Mouse (Mus musculus) kidney, postnatal 10 days (tissue): ENCODE data around the gene Cldn15.
A peak's percentile ranks its signal among the peaks of the same experiment; 100 is the strongest.

Experiments used
- DNase-seq: peaks from one replicate; pipeline ENCODE4 v3.0.0; 2021; ENCODE audit warnings: mixed read lengths

Gene Cldn15

DNA sequence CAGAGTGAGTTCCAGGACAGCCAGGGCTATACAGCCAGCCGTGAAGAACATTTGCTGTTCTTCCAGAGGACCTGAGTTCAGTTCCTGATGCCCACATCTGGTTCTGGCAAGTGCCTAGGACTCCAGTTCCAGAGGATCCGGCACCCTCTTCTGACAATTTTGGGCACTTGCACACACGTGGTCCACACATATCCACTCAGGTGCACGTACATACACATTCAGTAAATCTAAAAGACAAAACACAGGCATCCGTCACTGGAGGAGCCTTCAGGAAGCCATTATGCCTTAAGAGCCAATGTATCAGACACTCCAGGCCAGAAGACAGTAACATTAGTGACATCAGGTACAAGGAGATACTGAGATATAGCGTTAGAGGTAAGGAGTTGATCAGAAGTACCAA is 15.9 kb upstream of the Cldn15 start:
- no peak for DNase-seq

- no peak for DNase-seq
Observed at GRCm38 (mm10) chr5:136952153-136952552, 14.3 kb upstream of the Cldn15 start.

GRCm38 (mm10) chr5:136953015-136953414 is 13.4 kb upstream of the Cldn15 start, which contains the start of gene Fis1:
Gene Fis1 (plus strand): TSS chr5:136953275.
- DNase-seq, result peak; percentile 99

GRCm38 (mm10) chr5:136953440-136953951 is 12.9 kb upstream of the Cldn15 start:
- DNase-seq, result peak; percentile 47

DNA sequence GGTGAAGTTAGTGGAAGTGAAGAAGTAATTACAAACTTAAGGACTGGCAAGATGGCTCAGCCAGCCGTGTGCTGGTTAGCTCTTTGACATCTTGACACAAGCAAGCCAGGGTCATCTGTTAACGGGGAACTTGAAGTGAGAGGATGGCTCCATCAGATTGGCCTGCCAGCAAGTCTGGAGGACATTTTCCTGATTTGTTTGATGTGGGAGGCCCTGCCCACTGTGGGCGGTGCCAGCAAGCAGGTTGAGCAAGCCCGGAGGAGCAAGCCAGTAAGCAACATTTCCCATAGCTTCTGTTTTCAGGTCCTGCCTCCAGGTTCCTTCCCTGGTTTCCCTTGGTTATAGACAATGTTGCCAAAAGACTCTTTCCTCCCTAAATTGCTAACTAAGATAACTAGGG is 10.8 kb upstream of the Cldn15 start:
- no peak for DNase-seq

DNA sequence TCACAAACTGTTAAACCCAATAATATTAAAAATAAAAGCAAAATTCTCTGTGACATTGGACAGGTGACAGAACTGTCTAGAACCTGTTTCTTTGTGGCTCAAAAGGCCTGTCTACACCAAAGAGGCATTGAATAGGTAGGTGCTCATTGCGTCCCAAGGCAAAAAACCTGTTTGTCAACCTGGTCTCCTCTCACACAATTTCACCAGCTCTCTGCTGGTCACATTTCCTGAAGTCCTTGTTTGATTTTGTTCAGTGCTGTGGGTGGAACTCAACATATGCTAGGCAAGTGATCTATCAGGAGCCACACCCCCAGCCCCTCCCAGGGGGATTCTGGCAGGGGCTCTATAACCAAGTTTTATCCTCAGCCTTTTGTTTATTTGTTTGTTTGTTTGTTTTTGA is 9.2 kb upstream of the Cldn15 start:
- no peak for DNase-seq

GRCm38 (mm10) chr5:136958991-136959605 is 7.3 kb upstream of the Cldn15 start:
- DNase-seq, result peak; percentile 69

DNA sequence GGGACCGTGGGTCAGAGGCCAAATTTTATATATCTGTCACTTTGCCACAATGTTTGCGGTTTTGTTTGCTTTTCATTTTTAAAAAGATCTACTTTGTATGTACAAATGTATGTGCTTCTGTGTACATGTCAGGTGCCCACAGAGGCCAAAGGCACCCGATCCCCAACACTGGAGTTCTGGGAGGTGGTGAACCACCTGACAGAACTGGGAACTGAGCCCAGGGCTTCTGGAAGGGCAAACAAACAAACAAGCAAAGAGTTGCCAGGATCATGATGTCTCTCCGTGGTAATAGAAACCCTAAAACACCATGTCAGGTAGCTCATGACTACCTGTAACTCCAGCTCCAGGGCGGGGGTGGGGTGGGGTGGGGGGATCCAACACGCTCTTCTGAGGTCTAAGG is 6.4 kb upstream of the Cldn15 start:
- peak; percentile 52 for DNase-seq

DNA sequence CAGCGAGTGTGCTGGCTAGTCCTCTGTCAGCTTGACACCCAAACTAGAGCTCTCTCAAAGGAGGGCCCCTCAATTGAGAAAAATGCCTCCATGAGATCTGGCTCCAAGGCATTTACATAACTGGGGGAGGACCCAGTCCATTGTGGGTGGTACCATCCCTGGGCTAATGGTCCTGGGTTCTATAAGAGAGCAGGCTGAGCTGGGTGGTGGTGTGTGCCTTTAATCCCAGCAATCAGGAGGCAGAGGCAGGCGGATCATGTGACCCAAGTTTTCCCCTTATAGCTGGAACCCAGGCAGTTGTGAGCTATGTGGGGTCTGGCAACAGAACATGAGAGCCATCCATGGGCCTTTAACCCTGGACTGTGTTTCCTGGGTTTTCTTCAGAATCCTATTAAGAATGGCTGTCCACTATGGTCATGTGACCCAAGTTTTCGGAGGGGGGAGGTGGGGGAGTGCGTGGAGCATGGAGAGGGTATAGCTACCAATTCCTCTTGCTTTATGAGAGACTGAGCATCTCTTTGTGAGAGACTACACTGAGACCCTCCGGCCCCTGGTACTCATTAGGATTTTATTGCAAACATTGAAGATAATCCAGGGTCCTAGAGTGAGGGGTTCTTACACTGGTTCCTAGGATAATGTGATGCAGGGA is 5.0 kb upstream of the Cldn15 start:
- no peak for DNase-seq

- DNase-seq, result peak; percentile 94
Observed at GRCm38 (mm10) chr5:136961983-136962461, 4.4 kb upstream of the Cldn15 start.

- DNase-seq, result peak; percentile 90
Observed at GRCm38 (mm10) chr5:136962501-136962900, 3.9 kb upstream of the Cldn15 start.

DNA sequence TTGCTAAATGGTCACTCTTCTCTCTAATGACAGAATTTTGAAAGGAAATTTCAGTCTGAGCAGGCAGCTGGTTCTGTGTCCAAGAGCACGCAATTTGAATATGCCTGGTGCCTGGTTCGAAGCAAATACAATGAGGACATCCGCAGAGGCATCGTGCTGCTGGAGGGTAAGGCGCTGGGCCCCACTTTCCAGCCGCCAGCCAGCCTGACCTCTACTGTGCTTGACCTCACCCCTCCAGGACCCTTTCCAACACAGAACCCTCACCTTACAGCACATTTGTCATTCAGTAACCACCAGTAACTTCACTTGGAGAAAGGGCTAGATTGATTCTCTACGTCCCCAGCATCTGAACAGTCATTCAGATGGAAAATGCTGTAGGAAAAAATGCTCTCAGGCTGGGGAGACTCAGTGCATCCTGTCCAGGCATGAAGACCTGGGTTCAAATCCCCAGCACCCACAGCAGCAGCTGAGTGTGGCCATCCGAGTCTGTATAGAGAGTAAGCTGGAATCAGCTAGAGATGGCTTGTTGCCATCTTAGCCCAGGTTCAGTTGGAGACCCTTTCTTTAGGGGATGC is 3.4 kb upstream of the Cldn15 start:
- DNase-seq, result no peak

- DNase-seq, result peak; percentile 29
Observed at GRCm38 (mm10) chr5:136965210-136965609, 1.2 kb upstream of the Cldn15 start.

DNA sequence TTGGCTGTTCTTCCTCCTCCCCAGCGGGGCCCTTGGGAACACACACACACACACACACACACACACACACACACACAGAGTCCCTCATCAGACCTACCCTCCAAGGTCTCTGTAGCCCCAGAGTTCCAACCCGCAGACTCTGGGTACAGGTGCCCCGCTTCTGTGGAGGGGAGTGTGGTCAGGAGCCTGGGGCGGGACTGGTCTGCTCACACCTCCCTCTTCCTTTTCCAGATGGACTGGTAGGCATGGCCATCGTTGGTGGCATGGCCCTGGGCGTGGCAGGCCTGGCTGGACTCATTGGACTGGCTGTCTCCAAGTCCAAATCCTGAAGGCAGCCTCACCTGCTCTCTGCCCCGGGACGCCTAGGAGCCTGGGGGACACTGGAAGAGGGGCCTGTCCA is 730 bp upstream of the Cldn15 start:
- peak; percentile 46 for DNase-seq

- DNase-seq, result peak; percentile 40
Observed at GRCm38 (mm10) chr5:136966861-136967455, 542 bp downstream of the Cldn15 start.

DNA sequence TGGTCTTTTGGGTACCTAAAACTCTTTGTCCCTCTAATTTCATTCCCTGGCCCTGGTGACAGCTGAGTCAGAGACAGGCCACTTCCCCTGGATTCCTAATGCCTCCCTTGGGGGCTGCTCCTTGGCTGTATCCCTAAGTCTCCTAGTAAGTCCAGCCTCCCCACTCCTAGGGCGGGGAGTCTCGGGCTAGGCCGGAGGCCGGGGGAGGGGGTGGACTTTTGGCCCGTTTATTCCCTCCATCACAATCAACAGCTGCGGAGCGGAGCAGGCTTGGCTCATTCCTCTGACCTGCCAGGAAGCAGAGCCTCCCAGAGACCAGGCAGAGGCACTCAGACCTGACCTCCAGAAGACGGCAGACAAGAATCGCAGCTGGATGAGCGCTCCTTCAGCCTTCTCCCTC is 1.2 kb downstream of the Cldn15 start:
- DNase-seq, result peak; percentile 93

- DNase-seq, result peak; percentile 90
Observed at GRCm38 (mm10) chr5:136970703-136971102, 4.3 kb downstream of the Cldn15 start.

DNA sequence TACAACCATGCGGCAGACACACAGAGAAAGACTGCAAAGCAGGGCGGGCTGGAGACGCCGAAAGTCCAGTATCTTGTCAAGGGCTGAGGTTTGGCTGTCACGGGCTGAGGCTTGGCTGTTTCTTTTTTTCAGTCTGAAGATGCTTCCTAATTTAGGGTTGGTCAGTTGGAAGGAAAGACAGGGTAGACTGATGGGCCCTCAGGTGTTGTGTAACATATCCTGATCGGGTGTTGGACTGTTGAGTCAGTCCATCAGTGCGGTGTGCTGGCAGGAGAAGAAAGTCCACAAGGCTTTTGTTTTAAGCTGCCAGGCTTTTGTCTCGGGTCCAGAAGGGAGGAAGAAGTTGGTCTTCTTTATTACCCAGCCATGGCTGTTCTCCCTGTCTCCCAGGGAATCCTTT is 7.3 kb downstream of the Cldn15 start:
- DNase-seq, result no peak

DNA sequence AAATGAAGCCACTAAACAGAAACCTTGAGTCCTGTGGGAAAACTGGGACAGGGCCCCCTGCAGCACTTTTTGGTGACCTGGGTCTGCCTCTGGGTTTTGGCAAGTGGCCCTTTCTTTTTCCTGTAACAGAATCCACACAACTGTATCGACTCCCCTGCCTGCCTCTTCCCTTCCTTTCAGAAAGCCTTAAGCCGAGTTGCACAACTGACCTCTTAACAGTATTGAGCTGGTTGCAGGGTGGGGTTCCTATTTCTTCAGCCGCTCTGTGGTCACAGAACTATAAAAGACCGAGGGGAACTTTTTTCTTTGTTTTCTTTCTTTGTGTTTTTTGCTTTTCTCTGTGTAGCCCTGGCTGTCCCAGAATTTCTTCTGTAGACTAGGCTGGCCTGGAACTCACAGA is 11.4 kb downstream of the Cldn15 start:
- no peak for DNase-seq

DNA sequence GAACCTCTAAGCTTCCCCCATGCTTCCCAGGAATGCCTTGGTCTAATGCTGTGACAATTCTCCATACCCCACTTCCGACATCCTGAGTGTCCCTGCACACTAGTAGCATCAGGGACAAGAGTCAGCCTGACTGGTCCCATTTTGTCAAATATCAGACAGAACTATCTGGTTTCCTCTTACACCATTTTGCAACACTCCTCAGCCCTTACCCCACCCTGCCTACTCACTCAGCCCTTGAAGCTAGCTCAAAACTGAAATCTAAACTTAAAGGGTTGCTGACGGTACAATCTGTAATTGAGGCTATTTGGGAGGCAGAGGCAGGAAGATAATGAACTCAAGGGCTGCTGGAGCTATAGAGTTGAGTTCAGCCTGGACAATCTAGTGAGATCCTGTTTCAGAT is 13.3 kb downstream of the Cldn15 start:
- no peak for DNase-seq

DNA sequence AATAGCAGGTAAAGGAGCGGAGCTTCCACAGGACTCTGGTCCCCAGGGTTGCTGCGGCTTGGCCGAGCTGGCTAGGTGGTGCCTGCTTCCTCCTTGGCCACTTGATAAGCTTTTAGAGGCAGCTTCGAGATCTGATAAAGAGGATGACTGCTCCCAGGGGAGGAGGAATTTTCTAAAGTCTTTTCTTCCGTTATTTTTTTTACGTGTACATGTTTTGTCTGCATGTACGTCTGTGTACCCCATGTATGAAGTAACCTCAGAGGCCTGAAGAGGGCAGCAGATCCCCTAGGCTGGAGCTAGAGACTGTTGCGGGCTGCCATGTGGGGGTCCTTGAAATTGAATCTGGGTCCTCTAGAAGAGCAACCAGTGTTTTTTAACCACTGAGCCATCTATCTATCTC is 14.6 kb downstream of the Cldn15 start:
- DNase-seq, result no peak

DNA sequence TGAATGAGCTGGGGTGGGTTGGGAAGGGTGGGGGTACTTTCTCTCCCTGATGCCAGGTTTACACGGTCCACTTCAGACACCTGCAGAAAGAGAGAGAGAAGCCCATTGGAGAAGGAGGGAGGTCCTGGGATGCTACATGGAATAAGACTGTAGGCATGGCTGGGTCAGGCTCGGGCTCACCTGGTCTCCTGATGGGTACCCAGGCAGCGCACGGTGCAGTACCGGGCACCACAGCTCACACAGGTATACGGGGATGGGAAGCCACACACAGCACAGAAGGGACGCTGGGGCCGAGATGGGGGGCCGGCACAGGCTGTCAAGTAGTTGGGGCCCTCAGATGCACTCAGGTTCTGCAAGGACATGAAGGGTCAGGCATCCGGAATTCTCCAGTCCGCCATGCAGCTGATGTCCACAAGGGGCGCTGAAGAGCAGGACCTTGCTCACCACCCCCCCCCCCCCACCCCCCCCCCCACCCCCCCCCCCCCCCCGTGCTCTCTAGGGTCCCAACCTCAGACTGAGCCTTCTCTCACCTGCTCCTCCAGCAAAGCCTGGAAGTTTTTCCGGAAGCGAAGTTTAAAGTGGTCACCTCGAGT is 16.0 kb downstream of the Cldn15 start:
- peak; percentile 80 for DNase-seq

DNA sequence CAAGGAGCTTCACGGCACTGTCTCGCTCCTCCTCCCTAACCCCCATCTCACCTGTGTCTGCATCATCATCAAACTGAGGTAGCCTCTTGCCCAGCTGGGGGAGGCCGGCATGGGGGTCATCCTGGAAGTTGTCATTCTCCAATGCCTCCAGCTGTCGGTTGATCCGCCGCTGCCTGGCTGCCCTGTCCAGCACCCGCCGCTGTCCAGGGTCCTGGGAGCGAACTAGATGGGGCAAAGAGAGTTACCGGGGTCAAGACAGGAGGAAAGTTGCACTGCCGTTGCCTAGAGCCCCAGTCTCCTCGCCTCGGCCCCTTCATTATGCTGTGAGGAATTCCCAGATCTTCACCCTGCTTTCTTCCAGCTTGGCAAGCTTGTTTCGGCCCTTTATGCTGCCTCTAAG is 18.4 kb downstream of the Cldn15 start:
- peak; percentile 60 for DNase-seq
